Mouse (Mus musculus) MN1 (cell line): ENCODE measurements at regions not wholly inside any gene's neighbourhood (a gene's known extent, or its start where the extent isn't known, plus 50 kb on each side); places are given as distances from the start of the nearest gene placed in this dataset.

ENCODE experiments used
- DNase-seq: peaks from one replicate; pipeline ENCODE4 v3.0.0-alpha.2; 2016; ENCODE audit warnings: low spot score

GRCm38 (mm10) chr3:119653007-119653565 is 131.2 kb downstream of the Ptbp2 start:
- no peak for DNase-seq

- no peak for DNase-seq
Observed at GRCm38 (mm10) chr3:119638633-119639032, 145.6 kb downstream of the Ptbp2 start.

- peak; percentile 66 for DNase-seq
Observed at GRCm38 (mm10) chr3:119635641-119636040, 148.6 kb downstream of the Ptbp2 start.

- DNase-seq, result no peak
Observed at GRCm38 (mm10) chr3:119633516-119633915, 150.8 kb downstream of the Ptbp2 start.

GRCm38 (mm10) chr3:119606116-119606515 is 178.2 kb downstream of the Ptbp2 start:
- no peak for DNase-seq

- DNase-seq, result no peak
Observed at GRCm38 (mm10) chr3:119588872-119589416, 195.3 kb downstream of the Ptbp2 start.

GRCm38 (mm10) chr3:119587971-119588370 is 196.3 kb downstream of the Ptbp2 start:
- DNase-seq, result no peak

GRCm38 (mm10) chr3:119575516-119575915 is 208.8 kb downstream of the Ptbp2 start:
- DNase-seq, result peak; percentile 84

GRCm38 (mm10) chr3:119537884-119538283 is 246.4 kb downstream of the Ptbp2 start:
- DNase-seq, result no peak

- DNase-seq, result peak; percentile 29
Observed at GRCm38 (mm10) chr3:119524510-119525123, 259.6 kb downstream of the Ptbp2 start.

- no peak for DNase-seq
Observed at GRCm38 (mm10) chr3:119512596-119512995, 271.7 kb downstream of the Ptbp2 start.

GRCm38 (mm10) chr3:119509132-119509531 is 275.1 kb downstream of the Ptbp2 start:
- DNase-seq, result no peak

- no peak for DNase-seq
Observed at GRCm38 (mm10) chr3:119503471-119503972, 280.7 kb downstream of the Ptbp2 start.

GRCm38 (mm10) chr3:119498711-119499110 is 285.6 kb downstream of the Ptbp2 start:
- peak; percentile 82 for DNase-seq

- DNase-seq, result no peak
Observed at GRCm38 (mm10) chr3:119497880-119498279, 286.4 kb downstream of the Ptbp2 start.

- no peak for DNase-seq
Observed at GRCm38 (mm10) chr3:119494580-119494979, 289.7 kb downstream of the Ptbp2 start.

- DNase-seq, result no peak
Observed at GRCm38 (mm10) chr3:119492627-119493026, 291.6 kb downstream of the Ptbp2 start.

GRCm38 (mm10) chr3:119489336-119489735 is 294.9 kb downstream of the Ptbp2 start:
- no peak for DNase-seq
